Mouse (Mus musculus): ENCODE measurements at regions not wholly inside any gene's neighbourhood (a gene's known extent, or its start where the extent isn't known, plus 50 kb on each side); places are given as distances from the start of the nearest gene placed in this dataset.
A peak's percentile ranks its signal among the peaks of the same experiment; 100 is the strongest.
"Not testable (repeated sequence)": the region's sequence is repeated elsewhere in the genome, so short reads cannot be mapped to it uniquely, and the experiment has no call there.

GRCm38 (mm10) chr8:39833251-39833650 lies 841.6 kb upstream of the Adam24 start:
- DNase-seq (ENCODE audit: low spot score), result no peak

DNA sequence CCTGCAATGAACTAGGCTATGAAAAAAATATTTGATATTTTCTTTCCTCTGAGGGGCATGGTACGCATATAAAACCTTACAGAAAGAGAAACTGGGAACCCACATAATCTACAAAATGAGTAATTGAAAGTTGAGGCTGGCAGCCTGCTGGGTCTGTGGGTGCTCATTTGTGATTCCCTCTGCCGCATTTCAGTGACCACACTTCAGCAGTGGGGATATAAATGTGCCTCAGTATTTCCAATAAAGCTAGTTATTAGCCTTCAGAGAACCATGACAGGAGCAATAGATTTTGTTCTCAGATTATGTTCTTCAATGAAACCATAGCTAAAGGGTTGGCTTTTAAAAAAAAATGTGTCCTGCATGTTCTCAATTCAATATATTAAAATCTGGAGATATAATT lies 828.0 kb upstream of the Adam24 start:
- DNase-seq (ENCODE audit: low spot score), result no peak

- DNase-seq (ENCODE audit: low spot score), result no peak
Observed at GRCm38 (mm10) chr8:39862544-39862943, 812.3 kb upstream of the Adam24 start.

DNA sequence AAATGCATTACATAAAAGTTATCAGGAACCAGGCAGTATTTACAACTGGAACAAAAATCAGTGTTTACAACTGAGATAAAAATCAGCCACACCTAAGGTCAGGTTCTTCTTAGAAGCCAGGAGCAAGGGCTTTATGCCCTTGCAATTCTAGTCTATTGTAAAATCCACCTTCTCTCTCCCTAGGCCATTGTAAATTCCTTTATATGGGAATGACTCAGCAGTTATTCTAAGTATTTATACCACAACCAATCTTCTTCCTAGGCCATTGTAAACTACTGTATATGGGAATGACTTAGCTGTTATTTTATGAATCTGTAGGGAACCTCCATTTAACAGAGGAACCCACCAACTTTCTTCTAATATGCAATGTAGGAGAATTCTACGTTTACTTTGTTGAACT lies 772.6 kb upstream of the Adam24 start:
- no peak for DNase-seq (ENCODE audit: low spot score)

DNA sequence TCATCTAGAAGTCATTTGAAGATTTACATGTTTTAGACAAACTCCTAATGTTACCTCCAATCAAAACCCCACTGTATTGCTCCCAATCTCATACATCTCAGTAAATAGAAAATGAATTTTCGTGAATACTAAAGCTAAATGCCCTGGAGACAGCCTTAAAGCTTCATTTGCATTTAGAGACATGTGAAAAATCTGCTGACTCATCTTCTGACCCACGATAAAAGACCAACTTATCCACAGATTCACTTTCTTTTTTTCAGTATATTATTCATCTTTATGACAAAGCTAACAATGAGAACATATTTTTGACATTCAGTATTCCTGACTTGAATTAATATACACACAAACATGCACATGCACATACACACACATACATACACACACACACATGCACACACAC lies 762.0 kb upstream of the Adam24 start:
- DNase-seq (ENCODE audit: low spot score), result no peak

DNA sequence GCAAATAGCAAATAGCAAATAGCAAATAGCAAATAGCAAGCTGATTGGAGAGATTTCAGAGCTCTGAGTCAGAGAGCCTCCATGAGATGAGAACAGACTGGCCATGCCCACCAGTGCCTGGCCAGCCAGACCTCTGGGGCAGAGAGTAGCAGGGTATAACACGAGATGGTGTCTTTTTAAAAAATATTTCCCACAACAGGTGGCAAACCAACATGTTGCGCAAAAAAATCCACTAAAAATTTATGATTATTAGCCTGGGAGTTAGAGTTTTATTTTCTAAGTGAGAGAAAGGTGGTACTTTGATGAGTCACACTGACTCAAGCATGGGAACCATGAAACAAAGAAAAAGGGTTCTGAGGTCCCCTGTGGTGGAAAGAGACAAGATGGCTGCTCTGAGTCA lies 753.5 kb upstream of the Adam24 start:
- no peak for DNase-seq (ENCODE audit: low spot score)

DNA sequence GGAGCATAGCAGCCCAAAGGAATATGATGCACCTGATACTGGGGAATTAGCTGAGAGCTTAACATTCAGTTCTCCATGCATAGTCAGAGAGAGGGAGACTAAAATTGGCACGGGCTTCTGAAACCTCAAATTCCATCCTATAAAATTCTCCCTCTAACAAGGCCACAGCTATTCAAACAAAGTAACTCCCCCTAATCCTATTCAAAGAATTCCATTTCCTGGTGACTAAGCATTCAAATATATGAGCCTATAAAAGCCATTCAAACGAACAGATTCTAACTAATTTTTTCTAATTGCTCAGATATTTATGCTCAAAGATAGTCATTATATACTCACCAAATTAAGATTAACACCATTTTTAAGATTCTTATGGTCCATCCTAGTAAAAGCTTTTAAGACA lies 751.1 kb upstream of the Adam24 start:
- DNase-seq (ENCODE audit: low spot score), result no peak

GRCm38 (mm10) chr8:39950178-39950896 lies 724.5 kb upstream of the Adam24 start:
- no peak for DNase-seq (ENCODE audit: low spot score)

GRCm38 (mm10) chr8:39954497-39954896 lies 720.4 kb upstream of the Adam24 start:
- DNase-seq (ENCODE audit: low spot score), result no peak

GRCm38 (mm10) chr8:39954924-39955323 lies 720.0 kb upstream of the Adam24 start:
- DNase-seq (ENCODE audit: low spot score), result no peak

- no peak for DNase-seq (ENCODE audit: low spot score)
Observed at GRCm38 (mm10) chr8:40005207-40005837, 669.6 kb upstream of the Adam24 start.

DNA sequence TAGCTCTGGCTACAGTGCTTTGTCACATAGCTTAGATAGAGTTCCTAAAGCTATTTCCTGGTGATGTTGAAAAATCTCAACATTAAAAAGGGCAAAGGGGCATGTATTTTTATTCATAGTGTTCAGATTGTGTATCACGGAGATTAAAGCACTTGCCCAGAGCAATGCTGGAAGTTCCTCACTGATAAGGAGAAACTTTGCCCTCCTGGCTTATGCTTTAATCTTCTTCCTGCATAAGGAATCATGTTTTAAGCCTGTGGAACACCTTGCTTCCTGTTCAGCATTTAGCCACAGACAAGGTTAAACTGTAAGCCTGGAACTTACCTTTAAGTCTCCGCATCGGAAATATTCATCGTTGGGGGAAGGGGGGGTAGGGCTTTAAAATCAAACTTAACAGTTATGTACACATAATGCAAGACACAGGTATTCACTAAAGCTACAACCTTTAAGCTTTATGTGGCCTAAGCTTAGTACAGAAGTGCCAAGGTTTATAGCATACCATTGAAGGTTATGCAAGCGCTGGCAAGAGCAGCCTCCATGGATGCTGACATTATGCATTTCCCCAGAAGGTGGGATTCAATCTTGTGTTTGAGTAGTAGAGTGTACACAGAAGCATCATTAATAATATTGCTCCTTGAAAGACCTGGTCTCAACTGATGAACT lies 655.5 kb upstream of the Adam24 start:
- DNase-seq (ENCODE audit: low spot score), result no peak

DNA sequence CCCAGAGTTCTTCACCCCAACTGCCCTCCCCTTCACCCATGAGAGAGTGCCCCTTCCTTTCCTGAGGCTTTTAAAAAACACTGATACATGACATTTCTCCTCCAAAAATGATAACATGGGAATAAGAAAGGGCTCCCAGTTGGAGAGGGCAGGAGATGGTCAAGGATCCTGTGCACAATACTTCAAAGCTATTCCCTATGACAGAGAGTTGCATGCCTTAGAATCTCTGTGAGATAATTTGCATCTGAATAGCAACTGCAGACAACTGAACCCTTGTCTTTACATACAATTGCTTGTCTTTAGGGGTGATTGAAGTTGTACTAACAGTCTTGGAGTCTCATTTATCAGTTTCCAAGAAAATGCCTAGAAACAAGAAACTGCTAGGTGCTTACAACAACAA lies 610.7 kb upstream of the Adam24 start:
- no peak for DNase-seq (ENCODE audit: low spot score)

GRCm38 (mm10) chr8:40071131-40071530 lies 603.7 kb upstream of the Adam24 start:
- DNase-seq (ENCODE audit: low spot score), result no peak

GRCm38 (mm10) chr8:40080976-40081375 lies 593.9 kb upstream of the Adam24 start:
- not testable (repeated sequence) for DNase-seq (ENCODE audit: low spot score)

DNA sequence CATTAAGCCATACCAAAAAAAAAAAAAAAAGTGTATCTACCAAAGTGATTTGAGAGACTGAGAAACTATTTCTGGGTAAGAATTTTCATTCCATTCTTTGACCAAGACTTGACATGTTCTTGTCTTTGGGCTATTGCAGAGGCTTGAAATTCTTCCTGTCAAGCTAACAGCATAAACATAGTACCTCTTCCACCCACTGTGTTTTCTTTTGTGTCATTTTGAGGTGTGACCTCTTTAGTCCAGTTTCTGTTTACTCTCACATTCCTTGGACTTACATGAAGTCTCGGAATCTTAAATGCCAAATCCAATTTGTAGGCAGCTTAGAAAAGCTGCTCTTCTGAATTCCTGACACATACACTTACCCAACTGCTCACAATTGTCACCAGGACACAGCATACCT lies 590.7 kb upstream of the Adam24 start:
- no peak for DNase-seq (ENCODE audit: low spot score)

GRCm38 (mm10) chr8:40089377-40089776 lies 585.5 kb upstream of the Adam24 start:
- DNase-seq (ENCODE audit: low spot score), result no peak

- DNase-seq (ENCODE audit: low spot score), result no peak
Observed at GRCm38 (mm10) chr8:40124402-40124801, 550.5 kb upstream of the Adam24 start.

DNA sequence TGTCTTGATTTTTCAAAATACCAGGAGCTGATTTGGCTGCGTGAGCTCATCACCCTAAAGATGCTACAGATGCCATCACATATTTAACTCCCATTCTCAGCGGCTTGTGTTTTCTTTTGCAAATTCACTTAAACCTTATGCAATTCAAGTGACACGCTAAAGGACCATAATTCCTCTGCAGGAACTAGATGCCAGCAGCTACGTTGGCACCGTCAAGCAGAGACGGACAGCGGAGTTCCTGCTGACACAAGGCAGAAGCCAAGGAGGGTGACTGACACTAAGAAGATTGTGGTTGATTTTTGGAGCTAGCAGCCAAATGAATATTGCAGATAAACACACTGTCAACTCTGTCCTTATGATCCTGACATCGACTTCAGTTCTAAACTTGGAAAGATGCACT lies 547.7 kb upstream of the Adam24 start:
- no peak for DNase-seq (ENCODE audit: low spot score)

GRCm38 (mm10) chr8:40132662-40133257 lies 542.1 kb upstream of the Adam24 start:
- DNase-seq (ENCODE audit: low spot score), result no peak

- DNase-seq (ENCODE audit: low spot score), result peak; percentile 23
Observed at GRCm38 (mm10) chr8:40150911-40151797, 523.7 kb upstream of the Adam24 start.
